ENCODE assay signal across 11 mouse cellular contexts in the genomic region with DNA sequence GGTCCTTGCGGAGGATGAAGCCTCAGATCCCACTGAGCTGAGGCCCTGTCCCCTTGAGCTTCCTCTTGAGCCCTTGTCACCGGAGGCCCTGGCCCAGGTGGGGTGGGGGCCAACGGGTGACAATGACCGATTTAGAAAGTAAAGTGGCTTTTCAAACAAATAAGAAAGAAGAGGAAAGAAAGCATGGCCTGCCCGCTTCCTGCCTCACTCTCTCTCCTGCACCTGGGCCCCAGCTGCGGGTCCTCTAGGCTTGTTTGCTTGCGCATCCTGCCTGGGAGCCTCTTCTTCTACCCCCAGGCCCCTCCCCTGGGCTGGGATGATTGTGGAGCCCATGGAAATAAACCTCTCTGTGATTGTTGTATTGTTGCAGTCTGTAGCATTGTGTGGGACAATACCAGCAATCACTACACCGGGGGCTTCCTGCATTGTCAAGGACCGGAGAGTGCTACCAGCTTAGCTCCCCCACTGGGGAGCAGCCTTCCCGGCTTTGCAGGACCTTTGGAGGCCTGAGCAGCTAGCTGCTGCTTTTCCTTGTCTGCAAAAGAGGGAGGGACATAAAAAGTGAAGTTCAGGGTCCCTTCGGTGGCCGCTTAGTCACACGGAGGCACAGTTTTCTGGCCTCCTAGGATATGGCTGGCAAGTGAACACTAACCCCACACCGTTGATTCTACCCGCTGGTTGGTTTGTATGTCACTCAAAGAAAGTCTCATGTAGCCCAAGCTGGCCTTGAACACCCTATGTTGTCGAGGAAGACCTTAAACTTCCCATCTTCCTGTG. TPM values are rescaled to one million over a fixed set of nuclear protein-coding genes. Genes with fewer than 3 reads are reported as not detected.
DNase-seq lines count a peak whose midpoint lies in the region; ATAC-seq and TF ChIP-seq lines count a peak whose summit lies in the region.
"Had no signal": no experiment of that assay in that cellular context is flagged by ENCODE, and none has a peak within 500 bp of the region (broad histone marks: within the 10 kb centered on the region; RNA-seq: fewer than 3 reads in every experiment).

No protein-coding gene starts in this region.

- H3K4me2 ChIP-seq in midbrain, embryonic 12.5 days (replicated peaks), result no peak overlapping the region
- H3K4me2 ChIP-seq in midbrain, postnatal 0 days (ENCODE audit: low read depth, low read length, poor library complexity, severe bottlenecking), result no peak overlapping the region
- no peak overlapping the region for H3K4me2 ChIP-seq in lung, postnatal 0 days (replicated peaks; ENCODE audit: low read depth, low read length)
- H3K4me2 ChIP-seq in forebrain, embryonic 13.5 days, result no peak overlapping the region
- H3K4me2 ChIP-seq: hindbrain, embryonic 15.5 days had no signal

- ATAC-seq in midbrain, embryonic 12.5 days (ENCODE audit: low FRiP score, low read depth), result no peak
- ATAC-seq in midbrain, postnatal 0 days (ENCODE audit: low FRiP score), result no peak
- peak; percentile 8; the same call in 1 of the 2 replicates for ATAC-seq in lung, postnatal 0 days
- ATAC-seq in forebrain, embryonic 13.5 days, result no peak

- no peaks in the 10 kb centered on the region for H3K27me3 ChIP-seq in midbrain, embryonic 12.5 days
- no peaks in the 10 kb centered on the region for H3K27me3 ChIP-seq in midbrain, postnatal 0 days (ENCODE audit: insufficient read depth, low read length)
- no peaks in the 10 kb centered on the region for H3K27me3 ChIP-seq in lung, postnatal 0 days (replicated peaks; ENCODE audit: insufficient read depth, low read length)
- no peaks in the 10 kb centered on the region for H3K27me3 ChIP-seq in forebrain, embryonic 13.5 days
- H3K27me3 ChIP-seq: hindbrain, embryonic 15.5 days had no signal

- no peak for TF ChIP-seq EP300 in lung, postnatal 0 days (IDR thresholded peaks at IDR 0.05)

- H3K9ac ChIP-seq in midbrain, embryonic 12.5 days (replicated peaks), result peak overlapping the region; percentile 16; the same call in 1 of the 2 replicates
- H3K9ac ChIP-seq in midbrain, postnatal 0 days (replicated peaks; ENCODE audit: low read length, poor library complexity, severe bottlenecking), result no peak overlapping the region
- no peak overlapping the region for H3K9ac ChIP-seq in lung, postnatal 0 days (replicated peaks; ENCODE audit: low read depth)
- H3K9ac ChIP-seq in forebrain, embryonic 13.5 days, result no peak overlapping the region
- H3K9ac ChIP-seq: hindbrain, embryonic 15.5 days had no signal

- H3K4me1 ChIP-seq in midbrain, embryonic 12.5 days, result peaks cover 11% of the 10 kb centered on the region
- H3K4me1 ChIP-seq in midbrain, postnatal 0 days (ENCODE audit: insufficient read depth, low read length), result no peaks in the 10 kb centered on the region
- H3K4me1 ChIP-seq in lung, postnatal 0 days (ENCODE audit: insufficient read depth, low read depth, low read length), result no peaks in the 10 kb centered on the region
- 0 out of 2 replicates have a peak, but pooled peaks cover 4% of the 10 kb centered on the region for H3K4me1 ChIP-seq in forebrain, embryonic 13.5 days
- H3K4me1 ChIP-seq: hindbrain, embryonic 15.5 days; megakaryocyte, embryonic 14.5 days had no signal

- H3K9me3 ChIP-seq in midbrain, embryonic 12.5 days, result peaks cover 3% of the 10 kb centered on the region; the same call in 1 of the 2 replicates
- H3K9me3 ChIP-seq in midbrain, postnatal 0 days (ENCODE audit: low read length), result no peaks in the 10 kb centered on the region
- no peaks in the 10 kb centered on the region for H3K9me3 ChIP-seq in lung, postnatal 0 days (ENCODE audit: low read length)
- 0 out of 2 replicates have a peak, but pooled peaks cover 4% of the 10 kb centered on the region for H3K9me3 ChIP-seq in forebrain, embryonic 13.5 days (replicated peaks)
- H3K9me3 ChIP-seq: hindbrain, embryonic 15.5 days had no signal

- H3K4me3 ChIP-seq in midbrain, embryonic 12.5 days, result no peak overlapping the region
- H3K4me3 ChIP-seq in midbrain, postnatal 0 days (ENCODE audit: low read depth, low read length), result no peak overlapping the region
- H3K4me3 ChIP-seq in lung, postnatal 0 days (ENCODE audit: low read depth, low read length), result no peak overlapping the region
- no peak overlapping the region for H3K4me3 ChIP-seq in forebrain, embryonic 13.5 days
- H3K4me3 ChIP-seq: hindbrain, embryonic 15.5 days; megakaryocyte, embryonic 14.5 days had no signal

- no peak for TF ChIP-seq CTCF in midbrain, postnatal 0 days (IDR thresholded peaks at IDR 0.05)
- TF ChIP-seq CTCF in lung, postnatal 0 days (IDR thresholded peaks at IDR 0.05), result no peak

- H3K27ac ChIP-seq in midbrain, embryonic 12.5 days (replicated peaks), result no peak overlapping the region
- H3K27ac ChIP-seq in midbrain, postnatal 0 days (ENCODE audit: low read depth, low read length), result no peak overlapping the region
- H3K27ac ChIP-seq in lung, postnatal 0 days (ENCODE audit: low read length), result no peak overlapping the region
- H3K27ac ChIP-seq in forebrain, embryonic 13.5 days, result no peak overlapping the region
- H3K27ac ChIP-seq: hindbrain, embryonic 15.5 days had no signal

- DNase-seq in gastrocnemius, postnatal 25 days, result peak; percentile 36
- DNase-seq in gastrocnemius, postnatal 14 days, result no peak
- no peak for DNase-seq in midbrain, postnatal 0 days (ENCODE audit: low spot score)
- DNase-seq in lung, postnatal 0 days (ENCODE audit: low spot score), result no peak
- peak; percentile 92 for DNase-seq in thymus, postnatal 25 days
- DNase-seq in ovary, postnatal 14 days (ENCODE audit: low spot score), result no peak

- 28% methylated on average over 16 of the region's 16 CpGs for WGBS in midbrain, embryonic 12.5 days
- WGBS in midbrain, postnatal 0 days, result 38% methylated on average over 16 of the region's 16 CpGs
- WGBS in lung, postnatal 0 days, result 40% methylated on average over 16 of the region's 16 CpGs
- 33% methylated on average over 16 of the region's 16 CpGs for WGBS in forebrain, embryonic 13.5 days

- intact Hi-C loops in gastrocnemius, postnatal 14 days (cut with DNase I; ENCODE audit: low total_unique reads), result no loop called here

- no peaks in the 10 kb centered on the region for H3K36me3 ChIP-seq in midbrain, embryonic 12.5 days
- H3K36me3 ChIP-seq in midbrain, postnatal 0 days (ENCODE audit: insufficient read depth, low read length), result no peaks in the 10 kb centered on the region
- no peaks in the 10 kb centered on the region for H3K36me3 ChIP-seq in lung, postnatal 0 days (ENCODE audit: insufficient read depth, low read length)
- no peaks in the 10 kb centered on the region for H3K36me3 ChIP-seq in forebrain, embryonic 13.5 days (ENCODE audit: poor library complexity, severe bottlenecking)
- H3K36me3 ChIP-seq: hindbrain, embryonic 15.5 days had no signal

RNA-seq across cellular contexts. Expression of a gene that starts 35.9 kb away (rescaled TPM):
- 100 to 1,000 TPM; 209 to 218 TPM for total RNA-seq in gastrocnemius, postnatal 25 days (2021)
- total RNA-seq in gastrocnemius, postnatal 14 days (2021), result 100 to 1,000 TPM; 298 to 342 TPM
- 294 and 304 TPM in 2 replicates for polyA plus RNA-seq in midbrain, embryonic 12.5 days (2016; fragmentation: Nextera tagmentation; extraction: Ambion mirVana)
- total RNA-seq in midbrain, postnatal 0 days (2014; rRNA removed), result 601 and 1,077 TPM in 2 replicates
- polyA plus RNA-seq in midbrain, postnatal 0 days (2015; fragmentation: Nextera tagmentation; extraction: Ambion mirVana), result 273 and 275 TPM in 2 replicates
- 325 and 355 TPM in 2 replicates for polyA plus RNA-seq in lung, postnatal 0 days (2015; fragmentation: Nextera tagmentation; extraction: Ambion mirVana)
- polyA plus RNA-seq in forebrain, embryonic 13.5 days (2015; fragmentation: Nextera tagmentation; extraction: Ambion mirVana), result 383 and 388 TPM in 2 replicates

RNA-seq across cellular contexts. Expression of a gene that starts 54.1 kb away (rescaled TPM):
- 10 to 100 TPM; 13.5 to 21.2 TPM for total RNA-seq in gastrocnemius, postnatal 25 days (2021)
- total RNA-seq in gastrocnemius, postnatal 14 days (2021), result 10 to 100 TPM; 28.4 to 28.7 TPM
- 355 and 390 TPM in 2 replicates for polyA plus RNA-seq in midbrain, embryonic 12.5 days (2016; fragmentation: Nextera tagmentation; extraction: Ambion mirVana)
- 121 and 208 TPM in 2 replicates for total RNA-seq in midbrain, postnatal 0 days (2014; rRNA removed)
- polyA plus RNA-seq in midbrain, postnatal 0 days (2015; fragmentation: Nextera tagmentation; extraction: Ambion mirVana), result 148 and 156 TPM in 2 replicates
- 430 and 477 TPM in 2 replicates for polyA plus RNA-seq in lung, postnatal 0 days (2015; fragmentation: Nextera tagmentation; extraction: Ambion mirVana)
- 90.9 and 119 TPM in 2 replicates for polyA plus RNA-seq in forebrain, embryonic 13.5 days (2015; fragmentation: Nextera tagmentation; extraction: Ambion mirVana)
- total RNA-seq: common myeloid progenitor, adult 5-6 weeks had no signal

Comparison
In these comparisons a context has a peak if more than half of its experiments do, and no peak if none do; other contexts are left out.
1. DNase-seq: peak in gastrocnemius, postnatal 25 days (single experiment) and thymus, postnatal 25 days (single experiment); none in gastrocnemius, postnatal 14 days (single experiment), midbrain, postnatal 0 days (single experiment), lung, postnatal 0 days (single experiment) and ovary, postnatal 14 days (single experiment).